ENCODE assay signal across 9 mouse cellular contexts in genomic region chr14:30650969-30651368, GRCm38 (mm10). TPM values are rescaled to one million over a fixed set of nuclear protein-coding genes. Genes with fewer than 3 reads are reported as not detected.
DNase-seq lines count a peak whose midpoint lies in the region; ATAC-seq and TF ChIP-seq lines count a peak whose summit lies in the region.
"Had no signal": no experiment of that assay in that cellular context is flagged by ENCODE, and none has a peak within 500 bp of the region (broad histone marks: within the 10 kb centered on the region; RNA-seq: fewer than 3 reads in every experiment).

No protein-coding gene starts in this region.

- H3K4me3 ChIP-seq in kidney, adult 2 months (ENCODE audit: insufficient read depth, low read depth, low read length) = no peak overlapping the region
- no peak overlapping the region for H3K4me3 ChIP-seq in lung, embryonic 15.5 days
- H3K4me3 ChIP-seq: neural tube, embryonic 13.5 days had no signal

- H3K4me1 ChIP-seq in kidney, adult 2 months (ENCODE audit: control insufficient read depth, insufficient read depth, low read length) = peaks cover 23% of the 10 kb centered on the region; the same call in 1 of the 2 replicates
- H3K4me1 ChIP-seq in lung, embryonic 15.5 days = peaks cover 9% of the 10 kb centered on the region; the same call in 1 of the 2 replicates

- H3K27me3 ChIP-seq in kidney, adult 2 months (replicated peaks; ENCODE audit: control insufficient read depth, insufficient read depth, low read length) = no peaks in the 10 kb centered on the region
- H3K27me3 ChIP-seq in lung, embryonic 15.5 days = no peaks in the 10 kb centered on the region
- H3K27me3 ChIP-seq: neural tube, embryonic 13.5 days had no signal

- H3K9me3 ChIP-seq in lung, embryonic 15.5 days = no peaks in the 10 kb centered on the region
- H3K9me3 ChIP-seq: neural tube, embryonic 13.5 days had no signal

- peak; percentile 86 for TF ChIP-seq CTCF in kidney, adult 2 months (conservative IDR thresholded peaks at IDR 0.05; ENCODE audit: insufficient read depth, insufficient read length, low read depth, low read length)

- H3K27ac ChIP-seq in kidney, adult 2 months (ENCODE audit: insufficient read depth, low read depth, low read length) = peak overlapping the region; percentile 60; the same call in 1 of the 2 replicates
- no peak overlapping the region for H3K27ac ChIP-seq in lung, embryonic 15.5 days
- H3K27ac ChIP-seq: neural tube, embryonic 13.5 days had no signal

- WGBS in kidney, adult 2 months = 7% methylated on average over 4 of the region's 4 CpGs
- 10% methylated on average over 4 of the region's 4 CpGs for WGBS in lung, embryonic 15.5 days

- H3K4me2 ChIP-seq in lung, embryonic 15.5 days = no peak overlapping the region
- H3K4me2 ChIP-seq: neural tube, embryonic 13.5 days had no signal

- H3K36me3 ChIP-seq in kidney, adult 2 months (ENCODE audit: control insufficient read depth, insufficient read depth, low read length) = no peaks in the 10 kb centered on the region
- no peaks in the 10 kb centered on the region for H3K36me3 ChIP-seq in lung, embryonic 15.5 days
- H3K36me3 ChIP-seq: neural tube, embryonic 13.5 days had no signal

- peak; percentile 8 for DNase-seq in CD4-positive, CD25-positive, alpha-beta regulatory T cell, adult 2 months (ENCODE audit: low read depth, low spot score)
- peak; percentile 22 to 37 for DNase-seq in spleen, postnatal 36 days (ENCODE audit: low spot score in 2 of 2)
- DNase-seq in spleen, postnatal 14 days (ENCODE audit: low spot score in 2 of 2) = no peak
- peak; percentile 76 for DNase-seq in gastrocnemius, postnatal 25 days
- DNase-seq in kidney, adult 2 months = peak; percentile 98
- DNase-seq in testis, postnatal 10 days (ENCODE audit: low spot score) = peak; percentile 55

- no peak overlapping the region for H3K9ac ChIP-seq in lung, embryonic 15.5 days
- H3K9ac ChIP-seq: neural tube, embryonic 13.5 days had no signal

- TF ChIP-seq POLR2A in kidney, adult 2 months (IDR thresholded peaks at IDR 0.05; ENCODE audit: low read depth, low read length) = no peak

- no peak for ATAC-seq in CD4-positive, CD25-positive, alpha-beta regulatory T cell, adult 4 months
- ATAC-seq in lung, embryonic 15.5 days (ENCODE audit: borderline replicate concordance, extremely low read depth, low FRiP score, low TSS enrichment) = peak; percentile 76

RNA-seq across cellular contexts. Expression of gene Rft1, which starts 3.2 kb away (rescaled TPM):
- polyA plus RNA-seq in CD4-positive, CD25-positive, alpha-beta regulatory T cell, adult 4 months (2017; shearing (Covaris generic)) = 10 to 100 TPM; 12.8 to 20.0 TPM
- total RNA-seq in gastrocnemius, postnatal 25 days (2021) = 1 to 10 TPM; 4.4 TPM
- polyA plus RNA-seq in kidney, adult 2 months (2012; rRNA removed) = 17.6 and 18.8 TPM in 2 replicates
- polyA plus RNA-seq in lung, embryonic 15.5 days (2015; fragmentation: Nextera tagmentation; extraction: Ambion mirVana) = 17.4 and 17.8 TPM in 2 replicates

RNA-seq across cellular contexts. Expression of gene Prkcd, which starts 25.0 kb away (rescaled TPM):
- polyA plus RNA-seq in CD4-positive, CD25-positive, alpha-beta regulatory T cell, adult 4 months (2017; shearing (Covaris generic)) = 10 to 100 TPM; 32.5 to 37.2 TPM
- total RNA-seq in gastrocnemius, postnatal 25 days (2021) = 1 to 10 TPM; 5.4 to 5.7 TPM
- 80.6 and 96.2 TPM in 2 replicates for polyA plus RNA-seq in kidney, adult 2 months (2012; rRNA removed)
- 57.9 and 61.7 TPM in 2 replicates for polyA plus RNA-seq in lung, embryonic 15.5 days (2015; fragmentation: Nextera tagmentation; extraction: Ambion mirVana)

Comparison
In these comparisons a context has a peak if more than half of its experiments do, and no peak if none do; other contexts are left out.
1. DNase-seq: peak in CD4-positive, CD25-positive, alpha-beta regulatory T cell, adult 2 months (single experiment), spleen, postnatal 36 days (2 of 2), gastrocnemius, postnatal 25 days (single experiment), kidney, adult 2 months (single experiment) and testis, postnatal 10 days (single experiment); none in spleen, postnatal 14 days (0 of 2).